Mouse (Mus musculus) thymus, adult 2 months (tissue): Measurements from ENCODE around the gene Lrrc59.

Experiments used
- CTCF ChIP-seq: fragments of 200-500 bp; IDR thresholded peaks from 2 replicates; pipeline ENCODE4 v1.5.1; 2012; ENCODE audit warnings: mild to moderate bottlenecking, control low read depth, low read length, moderate library complexity, borderline replicate concordance; ENCODE audit not compliant: control insufficient read depth, poor library complexity, insufficient read depth; ENCODE audit errors: extremely low read depth
- POLR2A ChIP-seq: fragments of 200-500 bp; IDR thresholded peaks from 2 replicates; pipeline ENCODE4 v1.6.1; 2012; ENCODE audit warnings: mild to moderate bottlenecking, low read length, control low read depth, moderate library complexity; ENCODE audit not compliant: control insufficient read depth, poor library complexity, insufficient read depth; ENCODE audit errors: extremely low read depth

DNA sequence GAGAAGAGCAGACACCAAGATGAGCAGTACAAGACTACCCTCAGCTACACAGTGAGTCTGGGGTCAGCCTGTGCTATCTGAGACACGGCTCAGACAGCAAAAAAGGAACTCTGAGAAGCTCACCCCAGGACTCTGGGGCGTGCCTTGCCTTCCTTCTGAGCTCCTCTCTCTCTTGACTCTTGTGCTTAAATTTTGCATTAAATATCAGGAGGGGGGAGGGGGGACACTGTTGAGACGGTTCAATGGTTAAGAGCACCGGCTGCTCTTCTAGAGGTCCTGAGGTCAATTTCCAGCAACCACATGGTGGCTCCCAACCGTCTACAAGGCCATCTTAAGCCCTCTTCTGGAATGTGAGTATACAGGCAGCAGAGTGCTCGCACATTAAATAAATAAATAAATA, 42.1 kb upstream of the Lrrc59 start:
- TF ChIP-seq CTCF: no peak
- TF ChIP-seq POLR2A: no peak
